Mouse (Mus musculus) megakaryocyte, embryonic 14.5 days (primary cell): Measurements from ENCODE around the gene Slc16a10.

Source experiments
- FLI1 ChIP-seq: IDR thresholded peaks from 2 replicates; pipeline ENCODE4 v1.6.1; 2012; ENCODE audit warnings: low read length, inconsistent platforms, mixed read lengths
- GATA1 ChIP-seq: IDR thresholded peaks from 3 replicates; pipeline ENCODE4 v1.6.1; 2012; ENCODE audit warnings: mixed read lengths, low read length, inconsistent platforms, borderline replicate concordance

DNA sequence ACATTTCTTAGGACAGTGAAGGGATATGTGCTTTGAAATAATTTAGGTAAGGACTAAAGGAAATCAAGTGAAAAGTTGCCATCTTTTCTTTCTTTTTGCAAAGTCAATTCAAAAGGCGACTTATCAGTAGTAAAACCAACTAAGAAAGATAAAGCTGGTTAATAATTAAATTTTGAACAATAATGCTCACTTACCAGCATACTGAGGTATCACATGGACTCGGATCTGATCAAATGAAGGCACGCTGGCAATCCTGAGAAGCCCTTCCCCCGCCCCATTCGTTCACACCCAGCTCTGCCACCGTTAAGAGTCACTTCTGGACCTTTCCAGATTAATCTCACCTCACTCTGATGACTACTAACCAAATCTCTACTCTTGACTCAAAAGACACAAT lies 64.1 kb downstream of the Slc16a10 start:
- TF ChIP-seq GATA1 (no peak), FLI1 (no peak)
